Mouse (Mus musculus) layer of hippocampus, adult 18-20 months (tissue): ENCODE measurements around the gene Prok1. TPM values are rescaled to one million over a fixed set of nuclear protein-coding genes. Genes with fewer than 3 reads are reported as not detected.
A peak's percentile ranks its signal among the peaks of the same experiment; 100 is the strongest.

Experiments used
- DNase-seq, 2 experiments: peaks; one replicate each; pipeline ENCODE4 v3.0.0; 2022; ENCODE audit warnings: low spot score in 2 of 2
- long read RNA-seq: library from polyadenylated mRNA; stranded (forward); transcript quantifications from one replicate; pipeline ENCODE4 v2.0.0, GENCODE M21; 2021
- total RNA-seq, 2 experiments: library from RNA; stranded (reverse); gene quantifications; 2 replicates each; pipeline ENCODE4 v1.2.3; 2021

Prok1 gene
- total RNA-seq = under 1 TPM in 1 of 2 experiments, not detected in 1; 0.20 TPM
- long read RNA-seq = 0 reads

GRCm38 (mm10) chr3:107239607-107240006, at the start of gene Prok1:
Gene Prok1 (minus strand): TSS chr3:107239707.
- DNase-seq = no peak

- DNase-seq = no peak
These were observed 47.8 kb upstream of the Prok1 start for GRCm38 (mm10) chr3:107287346-107287745.

- DNase-seq = no peak
These were observed 46.6 kb upstream of the Prok1 start for GRCm38 (mm10) chr3:107286123-107286522.

- peak; percentile 88 to 94 for DNase-seq
These were observed 39.2 kb upstream of the Prok1 start, which contains the start of gene Lamtor5 for GRCm38 (mm10) chr3:107278479-107279269. Gene Lamtor5 (plus strand): TSS chr3:107278858.

GRCm38 (mm10) chr3:107276626-107277025, 37.1 kb upstream of the Prok1 start:
- DNase-seq = no peak

GRCm38 (mm10) chr3:107275996-107276395, 36.5 kb upstream of the Prok1 start:
- DNase-seq = no peak

- DNase-seq = no peak
These were observed 35.8 kb upstream of the Prok1 start for GRCm38 (mm10) chr3:107275351-107275750.

GRCm38 (mm10) chr3:107273820-107274219, 34.3 kb upstream of the Prok1 start:
- peak; percentile 64 to 84 for DNase-seq

GRCm38 (mm10) chr3:107272433-107272832, 32.9 kb upstream of the Prok1 start:
- no peak for DNase-seq

GRCm38 (mm10) chr3:107266814-107267345, 27.4 kb upstream of the Prok1 start:
- no peak for DNase-seq

GRCm38 (mm10) chr3:107261851-107262165, 22.3 kb upstream of the Prok1 start:
- peak in 1 of 2 experiments; percentile 41 for DNase-seq

GRCm38 (mm10) chr3:107260956-107261850, 21.7 kb upstream of the Prok1 start:
- peak in 1 of 2 experiments; percentile 42 for DNase-seq

GRCm38 (mm10) chr3:107257924-107258323, 18.4 kb upstream of the Prok1 start:
- DNase-seq = peak in 1 of 2 experiments; percentile 43

- DNase-seq = no peak
These were observed 17.2 kb upstream of the Prok1 start for GRCm38 (mm10) chr3:107256724-107257123.

- no peak for DNase-seq
These were observed 16.5 kb upstream of the Prok1 start for GRCm38 (mm10) chr3:107255992-107256391.

- DNase-seq = no peak
These were observed 14.4 kb upstream of the Prok1 start for GRCm38 (mm10) chr3:107253925-107254324.

GRCm38 (mm10) chr3:107252035-107252434, 12.5 kb upstream of the Prok1 start:
- DNase-seq = no peak

GRCm38 (mm10) chr3:107250320-107250719, 10.8 kb upstream of the Prok1 start:
- no peak for DNase-seq

GRCm38 (mm10) chr3:107249042-107249441, 9.5 kb upstream of the Prok1 start:
- no peak for DNase-seq

- no peak for DNase-seq
These were observed 7.4 kb upstream of the Prok1 start for GRCm38 (mm10) chr3:107246876-107247275.

GRCm38 (mm10) chr3:107241389-107242094, 2.0 kb upstream of the Prok1 start:
- no peak for DNase-seq
